Mouse (Mus musculus): ENCODE data around the gene Golga5. TPM values are rescaled to one million over a fixed set of nuclear protein-coding genes. Genes with fewer than 3 reads are reported as not detected.

Golga5 gene
- total RNA-seq, 4 experiments from 2014 or later = 24.9 to 29.8 (median 26.9) TPM

DNA sequence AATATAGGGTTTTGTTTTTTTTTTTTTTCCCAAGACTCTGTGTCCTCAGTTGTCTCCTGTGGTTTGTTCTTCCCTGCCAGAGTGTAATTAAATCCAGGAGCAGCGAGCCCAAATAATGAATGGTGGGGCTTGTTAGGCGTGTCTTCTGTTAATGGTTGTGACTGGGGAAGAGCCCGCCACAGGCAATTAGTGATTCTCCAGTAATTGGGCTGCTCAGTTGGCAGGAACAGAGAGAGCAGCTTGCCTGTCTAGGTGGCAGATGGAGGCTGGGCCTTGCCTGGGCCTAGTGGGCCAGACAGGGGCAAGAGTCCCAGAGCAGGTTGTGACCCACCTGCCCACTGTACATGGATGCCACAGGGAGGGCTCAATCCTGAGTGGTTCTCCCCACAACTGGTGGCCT, 42.4 kb downstream of the Golga5 start:
- peak in 1 of 2 experiments; percentile 28 for DNase-seq (ENCODE audit: low spot score in 2 of 2)

DNA sequence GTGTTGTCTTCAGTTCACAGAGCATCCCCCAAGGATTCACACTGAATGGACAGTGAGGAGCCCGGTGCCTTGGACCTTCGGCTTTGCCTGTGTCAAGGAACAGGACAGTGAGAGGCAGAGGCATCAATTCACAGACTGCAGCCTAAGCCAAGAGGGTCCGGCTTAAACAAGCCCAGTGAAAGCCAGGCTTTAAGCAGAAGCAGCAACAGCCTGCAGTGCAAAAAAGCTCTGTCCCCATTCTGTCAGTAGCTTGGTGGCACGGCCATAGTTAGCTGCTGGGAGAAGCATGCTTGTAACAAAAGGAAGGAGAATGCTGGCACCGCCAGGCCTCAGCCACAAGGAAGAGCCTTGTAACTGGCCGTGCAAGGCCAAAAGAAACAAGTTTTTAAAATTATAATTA, 45.2 kb downstream of the Golga5 start:
- DNase-seq (ENCODE audit: low spot score in 2 of 2) = no peak

DNA sequence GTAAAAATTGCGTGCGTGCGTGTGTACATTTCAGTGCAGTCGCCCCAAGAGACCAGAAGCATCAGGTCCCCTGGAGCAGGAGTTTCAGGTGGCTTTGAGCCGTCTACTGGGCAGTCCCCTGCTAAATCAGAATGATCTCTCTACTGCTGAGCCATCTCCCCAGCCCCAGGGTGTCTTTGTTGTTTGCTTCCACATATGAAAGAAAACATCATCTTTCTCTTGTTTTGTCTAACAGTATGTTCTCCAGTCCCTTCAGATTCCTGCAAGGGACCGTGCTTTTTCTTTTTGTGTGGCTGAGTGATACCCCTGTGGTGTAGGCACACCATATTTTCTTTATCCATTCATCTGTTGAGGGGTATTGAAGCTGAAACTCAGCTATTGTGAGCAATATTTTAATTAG, 45.8 kb downstream of the Golga5 start:
- DNase-seq (ENCODE audit: low spot score in 2 of 2) = no peak

DNA sequence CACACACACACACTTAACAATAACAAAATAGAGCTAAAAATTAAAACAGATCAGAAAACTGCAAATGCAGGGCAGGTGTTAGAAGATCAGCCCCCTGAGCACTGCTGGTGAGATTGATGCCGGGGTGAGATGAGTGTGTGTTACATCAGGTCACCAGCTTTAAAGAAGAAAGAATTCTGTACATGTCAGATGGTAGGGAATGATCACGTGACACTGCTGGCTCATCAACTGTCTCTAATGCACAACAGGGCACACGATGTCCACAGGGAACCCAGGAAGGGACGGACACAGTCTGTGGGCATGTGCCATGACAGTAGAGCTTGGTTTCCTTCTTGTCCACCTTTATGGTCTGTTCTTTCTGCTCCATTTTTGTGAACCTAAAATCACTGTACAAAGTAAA, 47.2 kb downstream of the Golga5 start:
- no peak for DNase-seq (ENCODE audit: low spot score in 2 of 2)

DNA sequence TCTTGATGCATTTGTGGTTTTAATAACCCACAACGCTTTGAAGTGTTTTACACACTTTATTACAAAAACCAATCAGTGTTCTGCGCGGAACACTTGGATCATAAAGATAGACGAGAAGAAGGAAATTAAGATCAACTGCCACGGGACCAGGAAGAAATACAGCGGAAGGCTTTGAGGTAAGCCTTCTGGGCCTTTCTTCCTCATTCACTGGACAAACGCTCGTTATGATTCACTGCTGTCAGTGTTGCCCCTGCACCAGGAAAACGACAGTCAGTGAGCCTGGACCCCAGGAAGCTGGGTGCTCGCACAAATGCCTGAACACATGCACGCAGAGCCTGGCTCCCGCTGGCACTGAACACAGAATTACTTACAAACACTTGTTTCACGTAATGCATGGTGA, 48.7 kb downstream of the Golga5 start:
- no peak for DNase-seq (ENCODE audit: low spot score in 2 of 2)

DNA sequence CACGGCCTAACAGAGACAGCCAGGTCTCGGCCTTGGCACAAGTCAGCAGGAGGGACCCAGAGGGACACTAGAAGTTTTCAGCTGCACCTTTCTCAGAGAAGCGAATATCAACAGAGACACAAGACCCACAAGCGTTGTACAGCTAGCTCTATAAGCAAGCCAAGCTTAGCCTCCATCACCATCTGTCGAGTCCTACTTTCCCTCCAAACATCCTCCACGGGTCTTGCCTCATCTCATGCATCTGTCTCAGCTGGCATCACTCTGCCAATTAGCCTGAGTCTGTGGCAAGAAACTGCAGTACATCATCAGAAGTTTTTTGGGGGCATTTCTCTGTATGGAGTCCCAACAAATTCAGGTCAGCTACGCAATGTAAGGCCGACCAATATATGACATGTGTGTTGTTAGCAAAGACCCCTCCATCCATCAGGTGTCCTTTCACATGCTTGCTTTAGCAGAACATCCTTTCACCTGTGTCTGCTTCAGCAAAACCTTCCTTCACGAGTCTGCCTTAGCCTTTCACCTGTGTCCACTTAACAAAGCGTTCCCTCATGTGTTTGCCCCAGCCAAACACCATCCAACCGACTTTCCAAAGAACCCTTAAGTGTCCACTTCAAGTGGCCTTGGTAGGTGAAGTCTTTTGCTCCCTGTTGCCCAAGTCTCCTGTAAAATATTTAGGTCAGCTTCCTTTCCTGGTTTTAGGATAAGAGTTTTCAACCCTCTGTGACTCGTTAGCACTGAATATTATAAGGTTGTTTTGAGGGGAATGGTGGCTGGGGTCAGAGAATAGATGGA, 51.2 kb downstream of the Golga5 start:
- no peak for DNase-seq (ENCODE audit: low spot score in 2 of 2)

DNA sequence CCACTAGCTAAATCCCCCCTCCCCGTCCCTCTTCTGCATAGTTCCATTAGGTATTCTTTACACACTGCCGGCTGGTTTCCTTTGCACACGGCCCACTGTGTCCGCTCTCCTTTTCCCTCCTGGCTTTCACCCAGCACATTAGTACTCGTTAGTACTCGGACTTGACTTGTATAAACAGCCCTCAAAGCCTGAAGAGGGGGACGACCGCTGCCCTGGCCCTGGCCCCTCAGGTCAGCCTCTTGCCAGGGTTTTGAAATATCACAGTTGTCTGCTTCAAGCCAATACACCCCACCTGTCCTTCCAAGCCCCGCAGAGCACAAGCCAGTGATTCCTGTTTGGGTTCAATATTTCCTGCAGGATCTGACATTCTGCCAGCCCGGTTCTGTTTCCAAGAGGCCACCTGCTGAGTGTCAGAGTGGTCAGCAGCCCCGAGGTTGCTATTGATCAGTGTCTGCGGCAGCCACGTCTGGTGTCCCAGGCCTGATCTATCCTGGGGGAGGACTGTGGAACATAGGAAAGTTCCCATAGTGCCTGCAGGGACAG, 52.9 kb downstream of the Golga5 start:
- no peak for DNase-seq (ENCODE audit: low spot score in 2 of 2)

DNA sequence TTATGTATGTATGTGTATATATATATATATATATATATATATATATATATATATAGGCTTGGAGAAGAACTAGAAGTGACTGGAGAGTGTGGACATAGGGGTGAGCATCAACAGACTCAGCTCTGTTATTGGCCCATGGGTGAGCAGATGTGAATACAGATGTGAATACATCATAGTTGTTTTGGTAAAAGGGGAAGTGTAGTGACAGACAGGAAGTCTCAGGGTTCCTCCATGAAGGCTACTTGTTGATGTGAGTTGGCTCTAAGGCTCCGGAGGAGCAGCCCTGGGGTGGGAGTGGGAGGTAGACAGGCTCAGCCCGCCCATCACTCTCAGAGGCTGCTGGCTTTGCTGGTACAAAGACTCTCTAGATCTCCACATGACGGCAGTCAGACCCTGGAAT, 55.3 kb downstream of the Golga5 start:
- no peak for DNase-seq (ENCODE audit: low spot score in 2 of 2)

DNA sequence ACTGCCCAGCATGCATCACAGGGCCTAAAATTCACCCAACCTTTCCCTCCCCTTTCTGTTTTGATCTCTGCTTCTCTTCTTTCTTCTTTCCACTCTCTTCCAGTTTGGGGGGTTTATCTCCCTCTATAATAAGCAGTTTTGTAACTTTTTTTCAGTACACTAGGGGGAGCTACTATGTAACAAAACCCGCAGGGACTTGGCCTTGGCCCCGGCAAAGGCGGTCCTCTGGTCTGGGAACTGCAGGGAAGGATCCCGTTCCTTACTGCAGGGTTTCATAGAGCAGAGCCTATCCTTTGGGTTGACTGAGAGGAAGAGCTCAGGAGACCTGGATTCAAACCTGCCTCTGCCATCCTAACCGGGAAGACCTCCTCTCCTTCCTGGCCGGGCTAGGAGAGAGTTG, 55.8 kb downstream of the Golga5 start:
- no peak for DNase-seq (ENCODE audit: low spot score in 2 of 2)

DNA sequence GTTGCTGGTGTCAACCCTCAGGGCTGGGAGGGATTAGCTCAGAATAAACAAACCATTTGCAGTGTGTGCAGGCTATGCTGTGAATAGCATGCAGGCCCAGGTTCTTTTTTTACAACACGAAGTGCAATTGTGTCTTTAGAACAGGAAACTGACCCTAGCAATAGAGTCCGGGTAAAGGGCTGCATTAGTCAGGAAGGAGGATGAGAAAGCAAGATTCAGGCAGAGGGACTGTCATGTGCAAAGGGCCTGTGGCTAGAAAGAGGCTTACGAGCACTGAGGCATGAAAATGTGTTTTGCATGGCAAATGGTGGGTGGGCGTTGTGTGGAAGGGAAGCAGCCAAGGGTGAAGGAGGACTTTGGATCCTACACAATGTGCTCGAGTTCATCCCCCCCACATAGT, 59.1 kb downstream of the Golga5 start:
- no peak for DNase-seq (ENCODE audit: low spot score in 2 of 2)

DNA sequence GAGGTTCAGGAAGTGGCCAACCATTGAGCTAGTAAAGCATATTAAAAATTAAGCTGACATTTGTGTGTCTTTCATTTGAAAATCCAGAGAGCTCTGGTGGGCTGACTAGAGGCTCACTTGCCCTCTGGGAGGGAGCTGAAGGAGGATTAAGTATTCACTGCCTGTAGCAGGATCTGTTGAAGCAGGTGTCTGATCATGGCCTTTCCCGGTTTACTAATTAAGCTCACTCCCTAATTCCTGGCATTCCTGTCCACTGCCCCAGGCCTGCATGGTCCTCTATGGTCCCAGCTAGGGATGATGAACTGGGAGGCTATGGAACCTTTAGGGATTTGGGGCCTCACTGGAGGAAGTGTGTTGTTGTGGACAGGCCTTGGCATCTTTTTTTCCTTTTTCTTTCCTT, 66.9 kb downstream of the Golga5 start:
- no peak for DNase-seq (ENCODE audit: low spot score in 2 of 2)

DNA sequence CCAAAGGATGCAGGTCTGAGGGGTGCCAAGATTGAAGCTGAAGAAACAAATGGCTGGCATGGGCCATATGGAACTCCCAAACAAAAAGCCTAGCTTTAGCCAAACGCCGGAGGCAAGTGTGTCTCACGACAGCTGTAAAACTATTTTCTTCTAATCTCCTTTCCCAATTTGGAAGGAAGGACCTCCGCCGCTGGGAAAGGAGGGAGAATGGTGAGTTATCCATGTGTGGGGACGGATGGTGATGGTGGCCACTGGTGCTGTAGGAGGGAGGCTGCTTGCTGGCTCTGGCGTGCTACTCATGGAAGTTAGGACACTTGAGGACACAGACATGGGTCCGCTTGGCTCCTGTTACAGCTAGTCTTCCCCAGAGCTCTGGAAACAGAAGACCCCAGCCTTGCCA, 71.3 kb downstream of the Golga5 start:
- no peak for DNase-seq (ENCODE audit: low spot score in 2 of 2)

DNA sequence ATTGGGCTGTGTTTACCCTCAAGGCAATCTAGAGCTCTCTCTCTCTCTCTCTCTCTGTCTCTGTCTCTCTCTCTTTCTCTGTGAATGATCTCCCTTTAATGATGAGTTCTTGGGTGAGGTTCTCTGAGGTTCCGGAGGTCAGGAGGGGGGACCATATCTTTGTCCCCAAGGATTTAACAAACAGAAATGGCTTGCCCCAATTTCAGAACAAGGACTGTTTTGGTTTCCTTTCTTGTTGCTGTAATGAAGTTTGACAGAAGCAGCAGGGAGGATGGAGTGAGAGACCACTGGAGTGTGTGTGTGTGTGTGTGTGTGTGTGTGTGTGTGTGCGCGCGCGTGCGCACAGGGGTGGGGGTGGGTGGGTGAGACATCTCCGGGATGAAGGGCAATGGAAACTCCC, 72.2 kb downstream of the Golga5 start:
- no peak for DNase-seq (ENCODE audit: low spot score in 2 of 2)

DNA sequence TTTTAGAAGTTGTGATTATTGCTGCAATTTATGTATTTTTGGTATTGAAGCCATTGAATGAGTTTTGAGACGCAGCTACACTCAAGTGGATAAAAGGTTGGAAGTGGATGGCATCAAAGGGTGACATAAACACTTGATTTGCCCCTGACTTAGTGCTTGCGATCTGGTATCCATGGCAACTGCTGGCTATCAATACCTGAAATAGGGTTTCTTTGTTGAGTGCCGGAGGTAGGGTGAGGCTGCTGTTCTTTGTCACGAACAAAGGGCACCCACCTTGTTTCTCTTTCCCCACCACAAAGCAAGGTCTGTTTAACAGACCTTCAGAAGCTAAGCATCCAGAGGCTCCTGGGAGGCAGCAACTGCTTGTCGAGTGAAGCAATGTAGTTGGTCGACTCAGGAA, 76.2 kb downstream of the Golga5 start:
- DNase-seq (ENCODE audit: low spot score in 2 of 2) = no peak

Other genes with a start within 250 kb of the Golga5 start
- gene Rin3, start 186.1 kb upstream of the Golga5 start, total RNA-seq (2022) = 1 to 10 TPM; 3.3 to 7.1 (median 4.8) TPM
- 100 to 1,000 TPM in 2 of 4 experiments, 10 to 100 TPM in 2; 82.8 to 200 (median 127) TPM for gene Lgmn, start 29.3 kb upstream of the Golga5 start, total RNA-seq (2022)
- gene Chga, start 85.8 kb downstream of the Golga5 start, total RNA-seq (2022) = 100 to 1,000 TPM; 115 to 125 (median 120) TPM
- gene Itpk1, start 235.8 kb downstream of the Golga5 start, total RNA-seq (2022) = 10 to 100 TPM; 57.5 to 71.0 (median 61.8) TPM